Mouse (Mus musculus) layer of hippocampus, postnatal 36 days (tissue): ENCODE measurements at regions not wholly inside any gene's neighbourhood (a gene's known extent, or its start where the extent isn't known, plus 50 kb on each side); places are given as distances from the start of the nearest gene placed in this dataset.

Experiments used
- DNase-seq, 2 experiments: peaks; one replicate each; pipeline ENCODE4 v3.0.0; 2022

- DNase-seq = peak in 1 of 2 experiments; percentile 4
These were observed 335.3 kb upstream of the Ccng1 start for GRCm38 (mm10) chr11:41090391-41090900.

- no peak for DNase-seq
These were observed 308.5 kb upstream of the Ccng1 start for GRCm38 (mm10) chr11:41063570-41063969.

- DNase-seq = no peak
These were observed 302.7 kb upstream of the Ccng1 start for GRCm38 (mm10) chr11:41057796-41058195.

GRCm38 (mm10) chr11:41030018-41030417, 274.9 kb upstream of the Ccng1 start:
- no peak for DNase-seq

- no peak for DNase-seq
These were observed 255.0 kb upstream of the Ccng1 start for GRCm38 (mm10) chr11:41010096-41010495.

- peak in 1 of 2 experiments; percentile 9 for DNase-seq
These were observed 217.7 kb upstream of the Ccng1 start for GRCm38 (mm10) chr11:40972806-40973205.

GRCm38 (mm10) chr11:40927168-40927567, 172.1 kb upstream of the Ccng1 start:
- DNase-seq = peak; percentile 58 to 61

- DNase-seq = no peak
These were observed 136.4 kb upstream of the Ccng1 start for GRCm38 (mm10) chr11:40891485-40891884.

- no peak for DNase-seq
These were observed 129.4 kb upstream of the Ccng1 start for GRCm38 (mm10) chr11:40884509-40884908.

GRCm38 (mm10) chr11:40879589-40879988, 124.5 kb upstream of the Ccng1 start:
- no peak for DNase-seq

GRCm38 (mm10) chr11:40873002-40873401, 117.9 kb upstream of the Ccng1 start:
- no peak for DNase-seq

- DNase-seq = peak; percentile 40 to 72
These were observed 110.6 kb upstream of the Ccng1 start for GRCm38 (mm10) chr11:40865694-40866093.

- DNase-seq = no peak
These were observed 96.2 kb upstream of the Ccng1 start for GRCm38 (mm10) chr11:40851361-40851760.

- DNase-seq = no peak
These were observed 95.6 kb upstream of the Ccng1 start for GRCm38 (mm10) chr11:40850652-40851092.

- no peak for DNase-seq
These were observed 91.5 kb upstream of the Ccng1 start for GRCm38 (mm10) chr11:40846586-40846985.

- no peak for DNase-seq
These were observed 80.3 kb upstream of the Ccng1 start for GRCm38 (mm10) chr11:40835393-40835792.
